Mouse (Mus musculus): ENCODE data around the gene Ccsap.

DNA sequence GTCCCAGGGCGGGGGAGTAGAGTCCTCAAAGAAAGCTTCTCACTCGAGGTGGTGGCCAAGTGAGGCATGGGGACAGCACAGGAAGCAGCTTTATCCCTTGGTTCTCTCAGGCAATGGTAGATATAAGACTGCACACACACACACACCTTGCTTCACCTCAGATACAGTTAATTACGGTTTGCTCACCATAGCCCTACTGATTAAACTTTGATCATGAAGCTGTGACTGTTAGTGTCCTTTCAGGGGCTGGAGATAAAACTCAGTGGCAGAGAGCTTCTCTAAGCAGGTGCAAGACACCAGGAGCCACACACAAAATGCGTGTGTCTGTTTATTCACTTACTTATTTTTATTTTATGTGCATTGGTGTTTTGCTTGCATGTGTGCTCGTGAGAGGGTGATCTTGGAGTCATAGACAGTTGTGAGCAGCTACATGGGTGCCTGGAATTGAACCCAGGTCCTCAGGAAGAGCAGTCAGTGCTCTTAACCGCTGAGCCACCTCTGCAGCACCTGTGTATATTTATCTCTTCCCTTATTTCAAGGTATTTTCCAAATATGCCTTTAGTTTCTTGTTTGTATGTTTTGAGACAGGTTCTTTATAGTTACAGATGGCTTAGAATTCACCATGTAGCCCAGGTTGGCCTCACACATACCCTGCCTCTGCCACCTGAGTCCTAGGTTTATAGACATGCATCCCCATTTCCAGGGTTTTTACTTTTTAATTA is 52.0 kb downstream of the Ccsap start:
- TF ChIP-seq EP300 (IDR thresholded peaks at IDR 0.05; ENCODE audit: low read length), result no peak
- no peak for TF ChIP-seq CTCF (conservative IDR thresholded peaks at IDR 0.05 in 1 of 2, IDR thresholded peaks at IDR 0.05 in 1 of 2; ENCODE audit: low read depth in 2 of 2, low read length in 2 of 2)
- TF ChIP-seq POLR2A (IDR thresholded peaks at IDR 0.05; ENCODE audit: low read depth, low read length), result no peak
- TF ChIP-seq E2F4 (IDR thresholded peaks at IDR 0.05; ENCODE audit: insufficient replicate concordance, low read depth, low read length), result no peak
- TF ChIP-seq MEF2A (IDR thresholded peaks at IDR 0.05; ENCODE audit: borderline replicate concordance, low read depth, low read length), result no peak
- no peak for TF ChIP-seq MAX (IDR thresholded peaks at IDR 0.05; ENCODE audit: low read length)
- no peak for TF ChIP-seq ZKSCAN1 (IDR thresholded peaks at IDR 0.05; ENCODE audit: borderline replicate concordance, low read depth, low read length)
- TF ChIP-seq CHD1 (IDR thresholded peaks at IDR 0.05; ENCODE audit: low read depth, low read length), result no peak
